Mouse (Mus musculus) CD4-positive naive resting alpha-beta T cell, adult 76 days (primary cell): ENCODE measurements around the gene E2f3. TPM values are rescaled to one million over a fixed set of nuclear protein-coding genes. Genes with fewer than 3 reads are reported as not detected.

Experiments
- total RNA-seq: library from RNA; stranded (reverse); gene quantifications from one replicate; pipeline ENCODE4 v1.2.4, GENCODE M21; 2023

The E2f3 gene
- 1.5 TPM for total RNA-seq

DNA sequence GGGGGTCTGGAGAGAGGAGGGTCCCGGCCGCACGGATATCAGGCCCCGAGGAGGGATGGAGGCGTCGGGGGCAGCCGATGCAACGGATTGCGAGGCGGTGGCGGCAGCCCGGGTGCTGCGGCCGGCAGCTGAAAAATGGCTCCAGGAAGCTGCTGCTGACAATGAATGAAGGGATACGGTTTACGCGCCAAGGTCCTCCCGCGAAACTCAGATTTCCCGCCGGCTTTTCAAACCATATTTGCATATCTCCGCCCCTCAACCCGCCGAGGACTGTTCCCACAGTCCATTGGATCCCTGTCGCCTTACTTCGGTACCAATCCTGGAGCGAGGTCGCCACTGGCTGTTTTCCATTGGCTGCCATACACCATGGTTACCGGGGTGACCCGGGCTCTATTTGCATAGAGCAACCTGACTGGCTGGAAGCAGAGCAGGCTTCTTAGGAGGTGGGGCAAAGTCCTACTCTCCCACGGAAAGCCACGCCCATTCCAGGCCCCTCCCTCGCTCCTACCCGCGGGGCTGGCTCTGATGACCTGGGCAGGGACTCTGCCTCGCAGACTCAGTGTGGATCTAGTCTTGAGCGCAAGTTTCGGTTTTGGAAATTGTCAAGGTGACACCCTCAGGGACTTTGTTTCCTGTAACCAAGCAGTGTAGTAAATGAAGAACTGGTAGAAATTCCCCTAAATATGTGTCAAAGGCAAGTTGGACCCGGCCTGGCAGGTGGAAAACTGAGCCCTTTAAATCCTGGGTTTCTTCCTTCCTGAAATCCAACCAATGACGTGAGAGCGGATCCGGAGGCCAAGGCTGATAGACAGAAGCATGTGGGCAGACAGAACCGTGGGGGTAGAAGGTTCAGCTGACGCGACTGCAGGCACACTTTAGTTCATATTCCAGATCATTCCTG, at the start of gene E2f3:
Gene E2f3 (minus strand): TSS at position 209 of the 901 bp plus-strand sequence.

Other genes starting within 250 kb of the E2f3 start
- 70.3 TPM for gene Cdkal1, start 130.4 kb downstream of the E2f3 start, total RNA-seq
- gene Mboat1, start 150.4 kb upstream of the E2f3 start, total RNA-seq = 31.2 TPM